Mouse (Mus musculus): Measurements from ENCODE around the gene Samd15. TPM values are rescaled to one million over a fixed set of nuclear protein-coding genes. Genes with fewer than 3 reads are reported as not detected.

Samd15 gene
- polyA plus RNA-seq, 2 experiments = 1.1 to 2.0 TPM

GRCm38 (mm10) chr12:87250161-87250560 lies 50.6 kb downstream of the Samd15 start:
- Histone ChIP-seq H3K4me3 (replicated peaks; ENCODE audit: low read length) (no peak overlapping the region), H3K9me3 (ENCODE audit: control insufficient read depth, low read length) (no peaks in the 10 kb centered on the region), H3K9ac (ENCODE audit: low read depth, low read length, severe bottlenecking) (no peak overlapping the region), H3K27me3 (ENCODE audit: control insufficient read depth, insufficient read depth, low read length) (no peaks in the 10 kb centered on the region), H3K27ac (replicated peaks; ENCODE audit: low read depth, low read length) (no peak overlapping the region), H3K4me1 (ENCODE audit: control insufficient read depth, insufficient read depth, low read length) (no peaks in the 10 kb centered on the region), H3K4me2 (replicated peaks; ENCODE audit: low read depth, low read length, severe bottlenecking) (no peak overlapping the region), H3K36me3 (ENCODE audit: control insufficient read depth, insufficient read depth, low read length) (peaks cover 89% of the 10 kb centered on the region)
- no peak for TF ChIP-seq POLR2A (IDR thresholded peaks at IDR 0.05; ENCODE audit: borderline replicate concordance, extremely low read depth, insufficient read depth, insufficient read length)
- ATAC-seq (ENCODE audit: low FRiP score, low read depth) = no peak
- DNase-seq (ENCODE audit: low spot score) = no peak
- WGBS = 85% methylated on average over 6 of the region's 6 CpGs

- no peak overlapping the region for H3K9ac ChIP-seq (ENCODE audit: low read depth, low read length, severe bottlenecking)
- no peaks in the 10 kb centered on the region for H3K27me3 ChIP-seq (ENCODE audit: control insufficient read depth, insufficient read depth, low read length)
- ATAC-seq (ENCODE audit: low FRiP score, low read depth) (no peak), DNase-seq (ENCODE audit: low spot score) (no peak)
- H3K4me2 ChIP-seq (replicated peaks; ENCODE audit: low read depth, low read length, severe bottlenecking) = no peak overlapping the region
- no peaks in the 10 kb centered on the region for H3K4me1 ChIP-seq (ENCODE audit: control insufficient read depth, insufficient read depth, low read length)
- no peak for TF ChIP-seq POLR2A (IDR thresholded peaks at IDR 0.05; ENCODE audit: borderline replicate concordance, extremely low read depth, insufficient read depth, insufficient read length)
- peaks cover 92% of the 10 kb centered on the region for H3K36me3 ChIP-seq (ENCODE audit: control insufficient read depth, insufficient read depth, low read length)
- no peak overlapping the region for H3K4me3 ChIP-seq (replicated peaks; ENCODE audit: low read length)
- 92% methylated on average over 6 of the region's 6 CpGs for WGBS
- no peaks in the 10 kb centered on the region for H3K9me3 ChIP-seq (ENCODE audit: control insufficient read depth, low read length)
- no peak overlapping the region for H3K27ac ChIP-seq (replicated peaks; ENCODE audit: low read depth, low read length)
These were observed 54.4 kb downstream of the Samd15 start for GRCm38 (mm10) chr12:87253878-87254277.

DNA sequence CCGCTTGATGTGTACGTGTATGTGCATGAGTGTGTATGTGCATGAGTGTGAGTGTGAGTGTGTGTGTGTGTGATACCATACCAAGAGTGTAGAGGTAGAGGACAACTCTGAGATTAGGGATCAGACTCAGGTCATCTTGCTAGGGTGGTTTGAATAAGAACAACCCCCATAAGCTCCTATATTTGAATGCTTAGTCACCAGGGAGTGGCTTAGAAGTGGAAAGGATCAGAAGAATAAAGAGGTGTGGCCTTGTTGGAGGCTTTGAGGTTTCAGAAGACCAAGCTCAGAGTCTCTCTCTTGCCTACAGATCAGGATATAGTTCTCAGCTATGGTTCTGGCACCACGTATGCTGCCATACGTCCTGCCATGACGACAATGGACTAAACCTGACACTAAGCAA lies 57.1 kb downstream of the Samd15 start:
- H3K36me3 ChIP-seq (ENCODE audit: control insufficient read depth, insufficient read depth, low read length) = peaks cover 86% of the 10 kb centered on the region
- no peaks in the 10 kb centered on the region for H3K9me3 ChIP-seq (ENCODE audit: control insufficient read depth, low read length)
- no peak overlapping the region for H3K9ac ChIP-seq (ENCODE audit: low read depth, low read length, severe bottlenecking)
- WGBS = 96% methylated on average over 5 of the region's 5 CpGs
- no peaks in the 10 kb centered on the region for H3K4me1 ChIP-seq (ENCODE audit: control insufficient read depth, insufficient read depth, low read length)
- H3K4me2 ChIP-seq (replicated peaks; ENCODE audit: low read depth, low read length, severe bottlenecking) = no peak overlapping the region
- H3K4me3 ChIP-seq (replicated peaks; ENCODE audit: low read length) = no peak overlapping the region
- no peak overlapping the region for H3K27ac ChIP-seq (replicated peaks; ENCODE audit: low read depth, low read length)
- DNase-seq (ENCODE audit: low spot score) = no peak
- no peak for ATAC-seq (ENCODE audit: low FRiP score, low read depth)
- no peaks in the 10 kb centered on the region for H3K27me3 ChIP-seq (ENCODE audit: control insufficient read depth, insufficient read depth, low read length)
- TF ChIP-seq POLR2A (IDR thresholded peaks at IDR 0.05; ENCODE audit: borderline replicate concordance, extremely low read depth, insufficient read depth, insufficient read length) = no peak

DNA sequence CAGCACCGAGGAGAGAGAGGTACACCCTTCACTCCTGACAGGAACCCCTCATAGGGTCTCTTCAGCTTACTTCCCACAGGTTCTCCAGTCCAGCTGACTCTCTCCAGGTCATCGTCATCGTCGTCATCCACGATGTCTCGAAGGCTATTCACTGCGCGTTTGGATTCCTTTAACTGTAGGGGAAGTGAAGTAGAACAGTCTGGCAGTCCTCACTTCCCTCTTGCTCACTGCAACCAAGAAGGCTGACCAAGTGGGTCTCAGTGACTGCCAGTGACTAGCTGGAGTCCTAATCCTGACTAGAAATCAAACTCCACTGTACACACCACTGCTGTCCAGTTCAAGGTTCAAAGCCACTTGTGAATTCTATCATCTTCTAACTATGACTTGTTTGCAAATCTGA lies 61.0 kb downstream of the Samd15 start:
- H3K4me1 ChIP-seq (ENCODE audit: control insufficient read depth, insufficient read depth, low read length) = no peaks in the 10 kb centered on the region
- ATAC-seq (ENCODE audit: low FRiP score, low read depth) = no peak
- H3K36me3 ChIP-seq (ENCODE audit: control insufficient read depth, insufficient read depth, low read length) = peaks cover 69% of the 10 kb centered on the region
- no peak overlapping the region for H3K27ac ChIP-seq (replicated peaks; ENCODE audit: low read depth, low read length)
- no peak overlapping the region for H3K4me2 ChIP-seq (replicated peaks; ENCODE audit: low read depth, low read length, severe bottlenecking)
- no peaks in the 10 kb centered on the region for H3K9me3 ChIP-seq (ENCODE audit: control insufficient read depth, low read length)
- WGBS = 89% methylated on average over 8 of the region's 8 CpGs
- H3K9ac ChIP-seq (ENCODE audit: low read depth, low read length, severe bottlenecking) = no peak overlapping the region
- DNase-seq (ENCODE audit: low spot score) = no peak
- H3K4me3 ChIP-seq (replicated peaks; ENCODE audit: low read length) = no peak overlapping the region
- no peak for TF ChIP-seq POLR2A (IDR thresholded peaks at IDR 0.05; ENCODE audit: borderline replicate concordance, extremely low read depth, insufficient read depth, insufficient read length)
- no peaks in the 10 kb centered on the region for H3K27me3 ChIP-seq (ENCODE audit: control insufficient read depth, insufficient read depth, low read length)

Other genes with a start within 250 kb of the Samd15 start
- gene Zdhhc22, start 209.3 kb upstream of the Samd15 start, polyA plus RNA-seq (2012; rRNA removed) = not detected in 2 replicates
- gene Zdhhc22, start 209.3 kb upstream of the Samd15 start, polyA plus RNA-seq (2014; fragmentation: Nextera tagmentation; extraction: Ambion mirVana) = 0.06 and 0.10 TPM in 2 replicates
- gene Tmem63c, start 178.4 kb upstream of the Samd15 start, polyA plus RNA-seq (2012; rRNA removed) = 0.01 and 0.10 TPM in 2 replicates
- gene Tmem63c, start 178.4 kb upstream of the Samd15 start, polyA plus RNA-seq (2014; fragmentation: Nextera tagmentation; extraction: Ambion mirVana) = not detected in 2 replicates
- gene Ngb, start 97.2 kb upstream of the Samd15 start, polyA plus RNA-seq (2012; rRNA removed) = 0.45 and 0.51 TPM in 2 replicates
- gene Ngb, start 97.2 kb upstream of the Samd15 start, polyA plus RNA-seq (2014; fragmentation: Nextera tagmentation; extraction: Ambion mirVana) = 0.19 and 0.48 TPM in 2 replicates
- 67.7 and 75.2 TPM in 2 replicates for gene Gstz1, start 52.6 kb upstream of the Samd15 start, polyA plus RNA-seq (2012; rRNA removed)
- 37.5 and 42.4 TPM in 2 replicates for gene Gstz1, start 52.6 kb upstream of the Samd15 start, polyA plus RNA-seq (2014; fragmentation: Nextera tagmentation; extraction: Ambion mirVana)
- gene Pomt2, start 51.8 kb upstream of the Samd15 start, polyA plus RNA-seq (2012; rRNA removed) = 20.6 and 26.3 TPM in 2 replicates
- gene Pomt2, start 51.8 kb upstream of the Samd15 start, polyA plus RNA-seq (2014; fragmentation: Nextera tagmentation; extraction: Ambion mirVana) = 16.8 and 18.4 TPM in 2 replicates
- gene Tmed8, start 731 bp downstream of the Samd15 start, polyA plus RNA-seq (2012; rRNA removed) = 6.2 and 6.8 TPM in 2 replicates
- 2.9 and 3.3 TPM in 2 replicates for gene Tmed8, start 731 bp downstream of the Samd15 start, polyA plus RNA-seq (2014; fragmentation: Nextera tagmentation; extraction: Ambion mirVana)
- 0.80 and 1.5 TPM in 2 replicates for gene Noxred1, start 39.0 kb downstream of the Samd15 start, polyA plus RNA-seq (2012; rRNA removed)
- 0.40 and 0.99 TPM in 2 replicates for gene Noxred1, start 39.0 kb downstream of the Samd15 start, polyA plus RNA-seq (2014; fragmentation: Nextera tagmentation; extraction: Ambion mirVana)
- 44.3 and 45.0 TPM in 2 replicates for gene Vipas39, start 66.5 kb downstream of the Samd15 start, polyA plus RNA-seq (2012; rRNA removed)
- gene Vipas39, start 66.5 kb downstream of the Samd15 start, polyA plus RNA-seq (2014; fragmentation: Nextera tagmentation; extraction: Ambion mirVana) = 42.1 and 52.5 TPM in 2 replicates
- gene Ahsa1, start 66.8 kb downstream of the Samd15 start, polyA plus RNA-seq (2012; rRNA removed) = 120 and 187 TPM in 2 replicates
- gene Ahsa1, start 66.8 kb downstream of the Samd15 start, polyA plus RNA-seq (2014; fragmentation: Nextera tagmentation; extraction: Ambion mirVana) = 168 and 182 TPM in 2 replicates
- gene Ism2, start 100.0 kb downstream of the Samd15 start, polyA plus RNA-seq (2012; rRNA removed) = 0.99 and 1.2 TPM in 2 replicates
- 1.4 TPM in 2 replicates for gene Ism2, start 100.0 kb downstream of the Samd15 start, polyA plus RNA-seq (2014; fragmentation: Nextera tagmentation; extraction: Ambion mirVana)
- gene Sptlc2, start 188.6 kb downstream of the Samd15 start, polyA plus RNA-seq (2012; rRNA removed) = 23.3 and 35.2 TPM in 2 replicates
- 80.8 and 85.5 TPM in 2 replicates for gene Sptlc2, start 188.6 kb downstream of the Samd15 start, polyA plus RNA-seq (2014; fragmentation: Nextera tagmentation; extraction: Ambion mirVana)
- 62.4 and 83.4 TPM in 2 replicates for gene Slirp, start 244.2 kb downstream of the Samd15 start, polyA plus RNA-seq (2012; rRNA removed)
- gene Slirp, start 244.2 kb downstream of the Samd15 start, polyA plus RNA-seq (2014; fragmentation: Nextera tagmentation; extraction: Ambion mirVana) = 292 and 314 TPM in 2 replicates
- gene Alkbh1, start 244.3 kb downstream of the Samd15 start, polyA plus RNA-seq (2012; rRNA removed) = 60.2 and 62.2 TPM in 2 replicates
- gene Alkbh1, start 244.3 kb downstream of the Samd15 start, polyA plus RNA-seq (2014; fragmentation: Nextera tagmentation; extraction: Ambion mirVana) = 48.3 and 59.0 TPM in 2 replicates

Data from limb, embryonic 14.5 days (tissue).